ENCODE assay signal across 8 mouse cellular contexts in the genomic region with DNA sequence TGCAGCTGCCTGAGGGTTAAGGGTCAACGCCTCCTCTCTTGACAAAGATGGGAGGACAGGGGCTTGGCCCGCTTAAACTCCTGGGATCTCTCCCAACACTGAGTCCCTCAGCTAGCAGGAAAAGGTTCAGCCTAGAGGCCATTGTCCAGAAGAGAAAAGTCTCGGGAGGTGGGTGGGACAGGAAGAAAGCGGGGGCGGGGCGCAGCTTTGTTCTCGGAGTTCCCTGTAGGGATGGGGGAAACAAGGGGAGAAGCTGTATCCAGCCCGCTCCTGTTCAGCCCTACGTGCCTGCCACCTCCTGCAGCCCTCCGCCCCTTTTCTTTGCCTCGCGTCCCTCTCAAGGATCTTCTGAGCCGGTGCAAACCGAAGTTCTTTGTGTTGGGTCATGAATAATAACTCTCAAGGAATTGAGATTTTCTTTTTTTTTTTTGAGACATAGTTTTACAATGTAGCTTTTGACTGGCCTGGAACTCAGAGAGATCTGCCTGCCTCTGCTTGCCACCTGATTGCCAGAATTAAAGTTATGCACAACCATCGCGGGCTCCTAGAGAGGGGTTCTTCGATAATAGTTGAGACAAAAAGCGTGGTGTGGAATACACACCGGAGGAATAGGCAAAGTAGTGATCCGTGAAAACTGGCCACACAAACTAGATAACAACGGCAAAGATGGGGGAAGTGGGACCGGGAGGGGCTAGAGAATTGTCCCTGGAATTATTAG. TPM values are rescaled to one million over a fixed set of nuclear protein-coding genes. Genes with fewer than 3 reads are reported as not detected.
DNase-seq lines count a peak whose midpoint lies in the region; ATAC-seq and TF ChIP-seq lines count a peak whose summit lies in the region.

No protein-coding gene starts in this region.

- peak overlapping the region; percentile 81 for H3K4me2 ChIP-seq in embryonic facial prominence, embryonic 11.5 days (ENCODE audit: low read depth, low read length)
- peak overlapping the region; percentile 83 for H3K4me2 ChIP-seq in intestine, postnatal 0 days (replicated peaks; ENCODE audit: low read depth)
- peak overlapping the region; percentile 80 for H3K4me2 ChIP-seq in midbrain, postnatal 0 days (ENCODE audit: low read depth, low read length, poor library complexity, severe bottlenecking)

- ATAC-seq in embryonic facial prominence, embryonic 11.5 days (replicated peaks; ENCODE audit: insufficient number of reproducible peaks, low FRiP score, low TSS enrichment, low read depth), result peak; percentile 64
- ATAC-seq in intestine, postnatal 0 days, result peak; percentile 14; the same call in 1 of the 2 replicates
- ATAC-seq in midbrain, postnatal 0 days (ENCODE audit: low FRiP score), result peak; percentile 44

- peak overlapping the region; percentile 83 for H3K27ac ChIP-seq in embryonic facial prominence, embryonic 11.5 days (replicated peaks; ENCODE audit: low read depth, low read length)
- peak overlapping the region; percentile 64 for H3K27ac ChIP-seq in intestine, postnatal 0 days (ENCODE audit: low read depth, low read length)
- H3K27ac ChIP-seq in liver, adult 2 months (replicated peaks; ENCODE audit: insufficient read depth, low read depth, low read length), result peak overlapping the region; percentile 69
- H3K27ac ChIP-seq in midbrain, postnatal 0 days (ENCODE audit: low read depth, low read length), result peak overlapping the region; percentile 73

- H3K79me2 ChIP-seq in C2C12 (ENCODE audit: control insufficient read depth, insufficient read depth), result peaks cover 43% of the 10 kb centered on the region
- H3K79me2 ChIP-seq in liver, adult 2 months (ENCODE audit: control insufficient read depth, insufficient read depth, low read length), result peaks cover 8% of the 10 kb centered on the region; the same call in 1 of the 2 replicates

- H3K4me3 ChIP-seq in C2C12 (ENCODE audit: insufficient read depth, poor library complexity, severe bottlenecking), result peak overlapping the region; percentile 94
- peak overlapping the region; percentile 84 for H3K4me3 ChIP-seq in embryonic facial prominence, embryonic 11.5 days (ENCODE audit: low read depth, low read length)
- peak overlapping the region; percentile 92 for H3K4me3 ChIP-seq in intestine, postnatal 0 days (ENCODE audit: low read depth, low read length)
- peak overlapping the region; percentile 88 for H3K4me3 ChIP-seq in liver, adult 2 months (ENCODE audit: insufficient read depth, low read depth, low read length)
- peak overlapping the region; percentile 78 for H3K4me3 ChIP-seq in midbrain, postnatal 0 days (ENCODE audit: low read depth, low read length)

- peaks cover 4% of the 10 kb centered on the region for H3K36me3 ChIP-seq in C2C12 (ENCODE audit: control insufficient read depth, insufficient read depth)
- H3K36me3 ChIP-seq in embryonic facial prominence, embryonic 11.5 days (replicated peaks; ENCODE audit: control insufficient read depth, insufficient read depth, low read depth, low read length), result no peaks in the 10 kb centered on the region; the same call in 1 of the 2 replicates
- H3K36me3 ChIP-seq in intestine, postnatal 0 days (ENCODE audit: control insufficient read depth, insufficient read depth), result no peaks in the 10 kb centered on the region; the same call in 1 of the 2 replicates
- no peaks in the 10 kb centered on the region for H3K36me3 ChIP-seq in liver, adult 2 months (ENCODE audit: control insufficient read depth, insufficient read depth, low read length)
- no peaks in the 10 kb centered on the region for H3K36me3 ChIP-seq in midbrain, postnatal 0 days (ENCODE audit: insufficient read depth, low read length)

- H3K4me1 ChIP-seq in embryonic facial prominence, embryonic 11.5 days (ENCODE audit: control insufficient read depth, insufficient read depth, low read length), result peaks cover 4% of the 10 kb centered on the region; the same call in 1 of the 2 replicates
- H3K4me1 ChIP-seq in intestine, postnatal 0 days (replicated peaks; ENCODE audit: control insufficient read depth, insufficient read depth, low read length), result peaks cover 10% of the 10 kb centered on the region
- peaks cover 3% of the 10 kb centered on the region for H3K4me1 ChIP-seq in liver, adult 2 months (ENCODE audit: control insufficient read depth, insufficient read depth, low read length)
- H3K4me1 ChIP-seq in midbrain, postnatal 0 days (ENCODE audit: insufficient read depth, low read length), result peaks cover 9% of the 10 kb centered on the region; the same call in 1 of the 2 replicates

- H3K9me3 ChIP-seq in embryonic facial prominence, embryonic 11.5 days (replicated peaks; ENCODE audit: control insufficient read depth, low read length), result no peaks in the 10 kb centered on the region
- no peaks in the 10 kb centered on the region for H3K9me3 ChIP-seq in intestine, postnatal 0 days (ENCODE audit: control insufficient read depth)
- H3K9me3 ChIP-seq in midbrain, postnatal 0 days (ENCODE audit: low read length), result no peaks in the 10 kb centered on the region

- 1% methylated on average over 22 of the region's 22 CpGs for WGBS in embryonic facial prominence, embryonic 11.5 days
- 1% methylated on average over 22 of the region's 22 CpGs for WGBS in intestine, postnatal 0 days
- WGBS in liver, adult 2 months, result 1% methylated on average over 22 of the region's 22 CpGs
- WGBS in midbrain, postnatal 0 days, result 1% methylated on average over 22 of the region's 22 CpGs

- H3K9ac ChIP-seq in embryonic facial prominence, embryonic 11.5 days (replicated peaks; ENCODE audit: low read length), result peak overlapping the region; percentile 54
- peak overlapping the region; percentile 40 for H3K9ac ChIP-seq in intestine, postnatal 0 days (ENCODE audit: low read depth, low read length)
- peak overlapping the region; percentile 75 for H3K9ac ChIP-seq in liver, adult 2 months (ENCODE audit: low read depth, low read length)
- peak overlapping the region; percentile 82; the same call in 1 of the 2 replicates for H3K9ac ChIP-seq in midbrain, postnatal 0 days (replicated peaks; ENCODE audit: low read length, poor library complexity, severe bottlenecking)

- peak overlapping the region; percentile 55 for H3ac ChIP-seq in C2C12 (ENCODE audit: control insufficient read depth, insufficient read length, low read depth)

- no peak for TF ChIP-seq CTCF in C2C12 (IDR thresholded peaks at IDR 0.05; ENCODE audit: control insufficient read depth, insufficient read depth, insufficient read length)
- no peak for TF ChIP-seq CTCF in intestine, postnatal 0 days (IDR thresholded peaks at IDR 0.05; ENCODE audit: low read depth)
- TF ChIP-seq CTCF in liver, adult 2 months (IDR thresholded peaks at IDR 0.05; ENCODE audit: low read depth, low read length), result no peak
- TF ChIP-seq CTCF in midbrain, postnatal 0 days (IDR thresholded peaks at IDR 0.05), result no peak

- peaks cover 37% of the 10 kb centered on the region for H3K79me3 ChIP-seq in C2C12 (ENCODE audit: low read depth)

- DNase-seq in adrenal gland, adult 18-20 months (ENCODE audit: low spot score in 2 of 2), result peak; percentile 57 to 58
- DNase-seq in embryonic facial prominence, embryonic 11.5 days (ENCODE audit: low spot score), result peak; percentile 85
- DNase-seq in heart, adult 18-20 months, result peak; percentile 88 to 91
- peak; percentile 68 for DNase-seq in liver, adult 2 months (ENCODE audit: extremely low read depth, low read depth, low spot score)
- DNase-seq in midbrain, postnatal 0 days (ENCODE audit: low spot score), result peak; percentile 53
- peak; percentile 52 for DNase-seq in thymus, postnatal 25 days

- TF ChIP-seq POLR2A in liver, adult 2 months (IDR thresholded peaks at IDR 0.05; ENCODE audit: extremely low read depth, insufficient read depth, low read length), result peak; percentile 31; the same call in 1 of the 2 replicates

- H3K27me3 ChIP-seq in C2C12 (ENCODE audit: control insufficient read depth, insufficient read depth, insufficient read length), result no peaks in the 10 kb centered on the region
- H3K27me3 ChIP-seq in embryonic facial prominence, embryonic 11.5 days (ENCODE audit: control insufficient read depth, insufficient read depth, low read length), result no peaks in the 10 kb centered on the region
- no peaks in the 10 kb centered on the region for H3K27me3 ChIP-seq in intestine, postnatal 0 days (replicated peaks; ENCODE audit: control insufficient read depth, insufficient read depth, low read length)
- no peaks in the 10 kb centered on the region for H3K27me3 ChIP-seq in liver, adult 2 months (ENCODE audit: control insufficient read depth, insufficient read depth, low read length)
- H3K27me3 ChIP-seq in midbrain, postnatal 0 days (ENCODE audit: insufficient read depth, low read length), result no peaks in the 10 kb centered on the region

RNA-seq across cellular contexts. Expression of gene Llgl1, which starts 0.6 kb away (rescaled TPM):
- 46.8 TPM for polyA plus RNA-seq in C2C12 (2012; fragmentation: generic; extraction: Trizol)
- 10 to 100 TPM; 19.2 to 22.6 TPM for total RNA-seq in adrenal gland, adult 18-20 months (2021)
- polyA plus RNA-seq in embryonic facial prominence, embryonic 11.5 days (2014; fragmentation: Nextera tagmentation; extraction: Ambion mirVana), result 67.8 and 79.1 TPM in 2 replicates
- 10 to 100 TPM; 10.4 to 10.8 TPM for total RNA-seq in heart, adult 18-20 months (2021)
- polyA plus RNA-seq in intestine, postnatal 0 days (2015; fragmentation: Nextera tagmentation; extraction: Ambion mirVana), result 8.6 and 9.1 TPM in 2 replicates
- 2.7 and 3.8 TPM in 2 replicates for total RNA-seq in liver, adult 2 months (2014; rRNA removed)
- 8.9 and 11.5 TPM in 2 replicates for polyA plus RNA-seq in liver, adult 2 months (2012; rRNA removed)
- 38.0 and 46.8 TPM in 2 replicates for total RNA-seq in midbrain, postnatal 0 days (2014; rRNA removed)
- polyA plus RNA-seq in midbrain, postnatal 0 days (2015; fragmentation: Nextera tagmentation; extraction: Ambion mirVana), result 25.8 and 26.8 TPM in 2 replicates

RNA-seq across cellular contexts. Expression of gene Flii, which starts 28.1 kb away (rescaled TPM):
- polyA plus RNA-seq in C2C12 (2012; fragmentation: generic; extraction: Trizol), result 139 TPM
- total RNA-seq in adrenal gland, adult 18-20 months (2021), result 100 to 1,000 TPM; 145 to 174 TPM
- 50.5 and 56.9 TPM in 2 replicates for polyA plus RNA-seq in embryonic facial prominence, embryonic 11.5 days (2014; fragmentation: Nextera tagmentation; extraction: Ambion mirVana)
- total RNA-seq in heart, adult 18-20 months (2021), result 100 to 1,000 TPM; 124 to 129 TPM
- polyA plus RNA-seq in intestine, postnatal 0 days (2015; fragmentation: Nextera tagmentation; extraction: Ambion mirVana), result 47.4 and 48.9 TPM in 2 replicates
- 33.4 and 35.1 TPM in 2 replicates for total RNA-seq in liver, adult 2 months (2014; rRNA removed)
- 82.7 and 86.7 TPM in 2 replicates for polyA plus RNA-seq in liver, adult 2 months (2012; rRNA removed)
- 64.9 and 92.7 TPM in 2 replicates for total RNA-seq in midbrain, postnatal 0 days (2014; rRNA removed)
- polyA plus RNA-seq in midbrain, postnatal 0 days (2015; fragmentation: Nextera tagmentation; extraction: Ambion mirVana), result 42.7 and 46.0 TPM in 2 replicates

RNA-seq across cellular contexts. Expression of gene Mief2, which starts 29.2 kb away (rescaled TPM):
- polyA plus RNA-seq in C2C12 (2012; fragmentation: generic; extraction: Trizol), result 14.0 TPM
- 10 to 100 TPM; 27.0 to 32.3 TPM for total RNA-seq in adrenal gland, adult 18-20 months (2021)
- polyA plus RNA-seq in embryonic facial prominence, embryonic 11.5 days (2014; fragmentation: Nextera tagmentation; extraction: Ambion mirVana), result 11.6 and 14.1 TPM in 2 replicates
- total RNA-seq in heart, adult 18-20 months (2021), result 10 to 100 TPM; 30.5 to 34.2 TPM
- polyA plus RNA-seq in intestine, postnatal 0 days (2015; fragmentation: Nextera tagmentation; extraction: Ambion mirVana), result 7.3 and 8.3 TPM in 2 replicates
- 10.7 and 13.1 TPM in 2 replicates for total RNA-seq in liver, adult 2 months (2014; rRNA removed)
- 20.3 and 26.3 TPM in 2 replicates for polyA plus RNA-seq in liver, adult 2 months (2012; rRNA removed)
- total RNA-seq in midbrain, postnatal 0 days (2014; rRNA removed), result 36.6 and 37.9 TPM in 2 replicates
- 24.0 and 25.3 TPM in 2 replicates for polyA plus RNA-seq in midbrain, postnatal 0 days (2015; fragmentation: Nextera tagmentation; extraction: Ambion mirVana)

Comparison
In these comparisons a context has a peak if more than half of its experiments do, and no peak if none do; other contexts are left out.
1. Peak in every context shown above with its lines: DNase-seq, ATAC-seq, H3K4me3 ChIP-seq and H3K27ac ChIP-seq.
2. ATAC-seq: peak in every context shown above with its lines; median percentile 64 in embryonic facial prominence, embryonic 11.5 days; 44 in midbrain, postnatal 0 days; 14 in intestine, postnatal 0 days.